Mouse (Mus musculus) adrenal gland (tissue): Measurements from ENCODE around the gene Wdcp.
"Not testable (repeated sequence)": the region's sequence is repeated elsewhere in the genome, so short reads cannot be mapped to it uniquely, and the experiment has no call there.

Source experiments
- intact Hi-C: fragments of 180-260 bp; cut with DNase I; formaldehyde crosslinking; loops from one replicate; pipeline ENCODE4 v1.15.1; 2025

Wdcp gene

DNA sequence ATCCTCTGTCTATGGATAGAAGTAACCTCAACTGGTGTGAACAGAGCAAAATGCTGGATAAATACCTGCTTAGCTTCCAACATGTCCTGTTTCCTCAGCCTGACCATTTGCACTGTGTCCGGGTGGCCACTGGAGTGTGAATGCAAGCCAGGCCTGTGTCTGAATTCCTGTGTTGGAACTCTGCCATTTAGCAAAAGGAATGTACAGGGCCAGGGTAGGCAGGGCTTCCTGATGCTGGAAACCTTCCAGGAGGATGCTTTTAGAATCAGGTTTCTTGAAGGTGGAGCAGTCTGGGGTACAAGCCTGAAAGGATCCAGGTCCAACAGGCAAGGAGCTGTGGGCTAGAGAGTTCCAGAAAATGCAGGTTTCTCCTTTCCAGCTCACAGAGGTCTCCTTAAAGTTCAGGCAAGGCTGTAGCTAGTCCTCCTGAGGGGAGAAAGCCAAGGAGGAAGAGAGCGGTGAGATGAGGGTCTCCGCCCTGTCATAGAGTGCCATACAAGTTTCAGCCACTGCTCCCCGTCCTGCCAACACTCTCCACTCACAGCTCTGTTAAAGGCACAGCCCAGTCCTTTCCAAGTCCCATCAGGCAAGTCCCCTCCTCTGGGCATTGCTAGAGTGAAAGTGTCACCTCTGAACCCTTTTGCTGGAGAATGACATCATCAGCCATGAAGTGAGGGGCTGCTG lies 20.7 kb downstream of the Wdcp start:
- intact Hi-C loops: no loop called here

DNA sequence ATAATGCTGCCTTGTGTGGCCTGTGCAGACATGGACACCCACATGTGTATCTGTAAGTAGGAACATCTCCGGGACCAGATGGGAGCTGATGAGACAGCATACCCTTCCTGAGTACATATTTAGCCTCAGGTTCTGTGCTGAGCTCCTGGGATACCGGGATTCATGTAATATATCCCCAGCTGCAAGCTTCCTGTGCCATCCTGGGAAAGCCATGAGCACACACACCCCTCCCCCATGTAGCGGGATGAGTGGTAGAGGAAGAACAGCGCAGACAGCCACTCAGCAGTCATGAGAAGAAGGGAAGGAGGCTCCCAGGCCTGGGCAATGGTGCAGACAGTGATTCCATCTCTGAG lies 21.2 kb downstream of the Wdcp start:
- intact Hi-C loops: no loop called here

DNA sequence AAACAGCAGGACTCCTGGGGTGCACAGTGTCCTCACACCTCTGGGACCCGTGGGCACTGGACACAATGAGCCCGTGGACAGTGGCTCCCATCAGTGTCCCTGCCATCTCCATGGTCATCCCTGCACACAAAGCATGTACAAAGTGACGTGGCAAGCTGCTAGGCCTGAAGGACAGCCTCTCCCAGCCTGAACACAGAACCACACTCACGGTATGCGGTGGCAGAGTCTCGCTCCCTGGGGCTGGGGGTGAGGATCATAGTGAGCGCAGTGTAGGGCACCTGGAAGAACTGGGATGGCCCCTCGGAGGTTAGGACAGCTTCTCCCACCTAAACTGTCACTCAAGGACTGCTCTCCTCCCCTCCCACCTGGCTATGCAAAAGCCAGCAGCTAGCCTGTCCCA lies 25.8 kb downstream of the Wdcp start:
- intact Hi-C loops: no loop called here

DNA sequence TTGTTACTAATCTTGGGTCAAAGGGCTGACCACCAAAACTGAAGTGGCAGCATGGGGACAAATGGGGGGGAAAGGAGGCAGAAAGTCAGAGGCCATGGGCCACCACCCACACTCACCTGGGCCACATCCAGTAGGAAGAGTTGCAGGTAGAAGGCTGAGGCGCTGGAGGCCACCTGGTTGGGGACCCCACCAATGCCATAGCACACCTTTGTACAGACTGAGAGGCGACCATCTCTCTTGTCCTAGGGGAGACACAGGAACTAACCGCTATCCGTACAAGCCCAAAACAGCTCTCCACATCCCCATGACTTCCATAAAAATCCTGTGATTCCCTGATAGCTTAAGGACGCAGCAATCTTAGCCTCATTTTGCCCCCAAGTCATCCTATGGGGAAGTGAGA lies 28.2 kb downstream of the Wdcp start:
- intact Hi-C loops: no loop called here

DNA sequence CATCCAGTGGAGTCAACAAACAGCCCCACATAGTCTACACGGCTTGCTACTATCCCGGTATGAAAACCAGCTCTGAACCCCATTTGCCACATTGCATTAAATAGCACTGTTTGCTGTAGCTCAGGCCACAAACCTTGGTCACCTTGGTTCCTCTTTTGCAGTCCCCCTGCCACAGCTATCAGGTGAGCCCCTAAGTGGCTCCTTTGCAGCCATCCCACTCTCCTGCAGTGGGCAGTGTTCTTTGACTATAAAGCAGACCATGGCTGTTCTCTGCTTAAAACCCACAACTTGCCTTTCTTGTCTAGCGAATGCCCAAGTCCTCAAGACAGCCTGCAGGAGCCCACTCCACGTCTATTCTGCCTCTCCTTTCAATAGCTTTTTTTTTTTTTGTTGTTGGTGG lies 29.2 kb downstream of the Wdcp start:
- intact Hi-C loops: no loop called here

DNA sequence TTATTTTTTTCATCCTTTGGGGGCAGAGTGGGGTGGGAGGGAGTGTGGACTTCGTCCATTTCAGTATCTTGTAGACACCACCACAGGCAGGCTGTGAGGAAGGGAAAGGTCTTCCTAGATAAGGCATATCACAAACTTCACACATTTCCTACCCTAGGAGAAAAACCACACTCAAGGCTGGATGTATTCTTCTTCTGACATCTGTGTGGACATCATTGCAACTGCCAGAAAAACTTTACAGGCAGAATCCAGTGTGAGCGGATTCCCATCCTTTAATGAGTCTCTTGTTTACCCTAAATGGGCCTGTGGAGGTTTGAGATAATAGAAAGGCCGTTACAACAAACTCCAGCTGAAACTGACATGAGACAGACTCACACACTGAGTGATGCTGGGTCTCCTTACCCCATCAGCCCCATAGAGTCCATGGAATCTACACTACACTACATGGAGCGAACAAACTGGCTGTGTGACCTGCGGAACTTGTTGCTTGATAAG lies 29.9 kb downstream of the Wdcp start:
- intact Hi-C loops: no loop called here

DNA sequence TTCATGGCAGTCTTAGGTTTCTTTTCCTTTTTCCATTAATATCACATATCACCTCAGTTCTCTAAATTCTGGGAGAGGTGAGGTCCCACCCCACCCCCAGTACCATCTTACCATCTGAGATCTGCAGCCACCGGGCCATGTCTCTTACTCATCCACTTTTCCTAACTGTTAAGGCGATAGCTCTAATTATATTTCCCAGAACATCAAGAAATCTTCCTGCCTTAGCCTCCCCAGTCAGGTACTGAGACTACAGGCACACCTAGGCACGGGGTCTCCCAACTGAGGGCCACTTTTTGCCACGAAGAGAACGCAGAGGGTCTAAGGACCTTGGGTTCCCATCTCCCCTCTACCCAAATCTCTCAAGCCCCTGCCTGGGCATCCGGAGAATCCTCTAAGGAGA lies 30.4 kb downstream of the Wdcp start:
- intact Hi-C loops: no loop called here

DNA sequence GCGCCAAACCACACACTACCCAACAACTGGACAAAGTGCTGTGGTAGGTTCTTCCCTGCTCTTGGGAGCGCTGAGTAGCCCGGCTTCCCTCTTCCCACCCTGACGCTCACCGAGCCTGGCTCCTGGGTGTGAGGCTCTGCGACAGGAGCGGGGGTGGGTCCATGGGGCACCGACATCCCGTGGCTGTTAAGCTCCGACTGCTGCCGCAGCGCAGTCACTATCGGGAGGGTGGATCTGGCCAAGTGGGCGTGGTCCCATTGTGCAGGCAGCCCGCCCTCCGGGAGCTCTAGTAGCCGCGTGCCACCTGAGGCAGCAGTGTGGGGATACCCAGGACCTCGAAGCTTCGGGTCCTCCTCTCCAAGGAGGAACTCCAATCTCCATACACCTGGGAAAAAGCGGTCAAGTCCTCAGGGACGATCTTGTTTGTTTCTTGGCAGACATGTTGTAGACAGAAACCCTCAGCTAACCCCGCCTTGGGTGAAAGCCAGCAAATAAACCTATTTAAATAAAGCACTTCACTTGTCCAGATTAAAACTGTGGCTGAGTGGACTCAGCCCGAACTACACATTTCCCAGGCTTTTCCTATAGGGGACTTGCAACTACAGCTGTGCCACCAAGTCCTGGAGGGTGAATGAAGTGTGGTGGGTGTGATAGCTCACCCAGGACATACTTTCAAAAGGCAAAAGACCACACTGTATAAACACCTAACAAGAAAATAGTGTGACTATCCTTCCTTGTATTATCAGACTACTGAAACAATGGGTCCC lies 31.2 kb downstream of the Wdcp start, which contains the start of gene Mfsd2b:
TSS of gene Mfsd2b (minus strand) at position 199 of the 767 bp plus-strand sequence.
- intact Hi-C loops: no loop called here

DNA sequence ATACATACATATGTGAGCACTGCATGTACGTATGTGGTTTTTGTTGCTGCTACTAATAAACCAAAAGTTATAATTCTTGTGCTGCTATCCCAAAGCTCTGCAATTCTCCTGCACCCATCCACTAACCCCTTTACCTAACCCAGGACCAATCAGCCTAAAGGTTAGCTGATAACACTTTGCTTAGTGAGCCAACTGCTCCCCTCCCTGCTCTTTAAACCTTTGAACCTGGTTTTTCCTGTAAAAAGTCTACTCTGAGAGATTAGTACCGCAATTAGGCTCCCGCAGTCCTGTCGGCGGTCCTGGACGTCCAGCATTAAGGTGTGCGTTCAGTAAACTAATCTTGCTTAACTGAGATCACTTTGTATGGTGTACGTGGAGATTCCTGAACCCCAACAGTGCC lies 32.5 kb downstream of the Wdcp start:
- intact Hi-C loops: no loop called here

DNA sequence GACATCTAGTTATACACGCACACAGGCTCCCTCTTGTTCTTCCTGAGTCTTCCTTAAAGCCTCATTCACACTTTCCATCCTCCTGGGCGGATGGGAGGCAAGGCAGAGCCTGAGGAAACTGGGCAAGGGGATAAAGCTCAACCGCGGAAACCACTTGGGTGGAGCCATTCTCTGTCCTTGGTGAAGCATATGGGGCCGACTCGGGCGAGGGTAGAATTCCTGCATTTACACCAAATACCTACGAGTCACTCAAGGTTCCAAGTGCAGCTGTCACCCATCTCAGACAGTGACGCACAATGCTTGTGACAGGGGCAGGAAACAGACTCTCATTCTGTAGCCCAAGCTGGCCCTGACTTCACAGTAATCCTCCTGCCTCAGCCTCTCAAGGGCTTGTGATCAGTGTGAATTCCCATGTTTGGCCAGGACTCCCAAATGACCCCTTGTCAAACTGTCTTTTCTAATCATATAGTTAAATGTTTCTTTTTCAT lies 35.2 kb downstream of the Wdcp start:
- intact Hi-C loops: no loop called here

DNA sequence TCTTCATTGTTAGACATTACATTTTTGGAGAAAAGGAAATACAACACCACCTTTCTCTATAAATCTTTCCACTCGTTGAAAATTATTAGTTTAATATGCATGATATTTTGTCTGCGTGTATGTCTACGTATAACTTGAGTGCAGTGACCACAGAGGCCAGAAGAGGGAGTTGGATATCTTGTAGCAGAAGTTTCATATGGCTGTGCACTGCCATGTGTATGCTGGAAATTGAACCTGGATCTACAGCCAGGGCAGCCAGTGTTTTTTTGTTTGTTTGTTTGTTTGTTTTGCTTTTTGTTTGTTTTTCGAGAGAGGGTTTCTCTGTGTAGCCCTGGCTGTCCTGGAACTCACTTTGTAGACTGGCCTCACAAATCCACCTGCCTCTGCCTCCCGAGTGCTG lies 35.9 kb downstream of the Wdcp start:
- intact Hi-C loops: no loop called here

DNA sequence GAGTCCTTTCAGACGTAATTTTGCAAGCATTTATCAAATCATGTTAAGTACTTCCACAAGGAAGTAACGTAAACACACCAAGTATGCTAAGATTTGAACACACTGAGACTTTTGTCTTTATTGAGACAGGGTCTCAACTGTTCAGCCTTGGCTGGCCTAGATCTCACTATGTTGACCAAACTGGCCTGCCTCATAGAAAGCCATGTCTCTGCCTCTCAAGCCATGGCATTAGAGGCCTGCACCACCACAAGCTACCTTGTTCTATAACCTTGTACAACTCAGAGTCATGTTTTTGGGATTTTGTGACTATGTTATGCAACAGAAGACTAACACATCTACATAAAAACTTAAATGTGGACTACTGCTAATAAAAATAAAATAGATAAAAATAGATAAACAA lies 39.0 kb downstream of the Wdcp start:
- intact Hi-C loops: no loop called here

DNA sequence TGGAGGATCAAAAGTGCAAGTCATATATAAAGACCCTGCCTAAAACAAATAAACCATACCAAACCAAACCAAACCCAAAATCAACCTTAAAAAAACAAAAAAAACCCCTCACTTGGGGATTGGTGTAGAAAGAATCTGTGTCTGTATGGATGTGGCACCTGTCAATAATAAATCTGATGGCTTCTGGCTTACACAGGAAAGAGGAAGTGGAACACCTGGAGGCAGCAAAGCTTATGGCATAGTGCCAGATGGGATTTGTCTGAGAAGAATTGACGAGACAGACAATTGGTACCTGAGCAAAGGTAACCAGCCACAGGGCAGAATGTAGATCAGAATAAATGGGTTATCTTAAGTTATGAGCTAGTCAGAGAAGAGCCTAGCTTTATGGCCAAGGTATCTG lies 42.0 kb downstream of the Wdcp start:
- intact Hi-C loops: no loop called here

DNA sequence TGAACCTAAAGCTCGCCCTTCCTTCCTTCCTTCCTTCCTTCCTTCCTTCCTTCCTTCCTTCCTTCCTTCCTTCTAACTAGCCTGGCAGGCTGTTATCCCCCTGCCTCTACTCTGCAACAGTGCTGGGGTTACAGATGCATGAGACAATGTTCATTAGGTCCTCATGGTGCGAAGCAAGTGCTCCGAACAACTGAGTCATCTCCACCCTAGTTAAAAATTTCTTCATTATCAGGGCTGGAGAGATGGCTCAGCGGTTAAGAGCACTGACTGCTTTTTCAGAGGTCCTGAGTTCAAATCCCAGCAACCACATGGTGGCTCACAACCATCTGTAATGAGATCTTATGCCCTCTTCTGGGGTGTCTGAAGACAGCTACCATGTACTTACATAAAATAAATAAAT lies 43.5 kb downstream of the Wdcp start:
- intact Hi-C loops: not testable (repeated sequence)

DNA sequence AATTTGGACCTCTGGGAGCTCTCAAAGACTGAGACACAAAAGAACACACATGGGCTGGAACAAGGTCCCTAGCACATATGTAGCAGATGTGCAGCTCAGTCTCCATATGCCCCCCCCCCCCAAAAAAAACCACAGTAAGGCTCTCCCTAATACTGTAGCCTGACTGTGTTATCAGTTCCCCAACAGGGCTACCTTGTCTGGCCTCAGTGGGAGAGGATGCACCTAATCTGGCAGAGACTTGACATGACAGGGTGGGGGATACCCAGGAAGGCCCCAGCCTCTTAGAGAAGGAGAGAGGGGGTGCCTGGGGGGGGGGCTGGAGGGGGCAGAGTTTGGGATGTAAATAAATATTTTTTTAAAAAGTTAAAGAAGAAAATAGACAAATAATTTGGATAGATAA lies 45.6 kb downstream of the Wdcp start:
- intact Hi-C loops: no loop called here

DNA sequence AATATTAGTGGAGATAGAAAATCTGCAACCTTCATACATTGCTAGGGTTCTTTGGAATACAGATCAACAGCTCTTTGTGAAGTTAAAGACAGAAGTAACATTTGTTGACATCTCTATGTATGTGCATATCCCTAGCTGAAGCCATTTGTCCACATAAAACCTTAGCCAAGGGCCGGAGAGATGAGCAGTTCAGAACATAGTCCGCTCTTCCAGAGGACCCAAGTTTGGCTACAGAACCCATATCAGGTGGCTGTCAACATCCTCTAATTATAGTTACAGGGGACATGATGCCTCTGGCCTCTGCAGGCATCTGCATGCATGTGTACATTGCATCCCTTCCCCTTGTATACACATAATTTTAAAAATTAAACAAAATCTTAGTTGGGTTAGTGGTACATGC lies 46.1 kb downstream of the Wdcp start:
- intact Hi-C loops: no loop called here

DNA sequence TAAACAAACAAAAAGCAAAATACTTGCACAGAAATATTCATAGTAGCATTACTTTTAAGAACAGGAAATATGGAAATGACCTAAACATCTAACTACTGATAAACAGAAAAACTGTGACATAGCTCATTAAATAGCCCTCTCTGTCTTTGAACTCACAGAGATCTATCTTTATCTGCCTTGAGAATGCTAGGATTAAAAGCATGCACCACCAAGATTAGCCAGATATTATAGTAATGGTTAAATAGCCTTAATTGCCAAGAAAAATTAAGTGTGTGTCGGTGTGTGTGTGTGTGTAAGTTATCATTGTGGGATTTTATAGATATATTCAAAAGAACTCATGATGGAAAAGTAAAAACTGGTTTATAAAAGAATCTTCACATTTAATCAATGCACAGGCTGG lies 46.8 kb downstream of the Wdcp start:
- intact Hi-C loops: no loop called here

DNA sequence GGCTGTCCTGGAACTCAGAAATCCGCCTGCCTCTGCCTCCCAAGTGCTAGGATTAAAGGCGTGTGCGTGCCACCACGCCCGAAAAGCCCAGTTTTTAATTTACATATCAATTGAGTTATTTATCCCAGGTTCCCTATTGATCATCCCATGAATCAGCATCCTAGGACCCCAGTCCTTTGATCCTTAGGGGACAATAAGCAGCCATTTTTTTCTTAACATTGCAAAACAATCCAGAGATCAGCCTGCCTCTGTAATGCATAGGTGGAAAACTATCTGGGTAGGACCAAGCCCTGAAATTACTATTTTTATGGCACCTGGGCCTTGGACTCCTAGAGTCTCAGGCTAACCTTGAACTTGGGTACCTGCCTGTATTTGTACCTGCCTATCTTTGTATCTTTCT lies 54.9 kb downstream of the Wdcp start:
- intact Hi-C loops: no loop called here

DNA sequence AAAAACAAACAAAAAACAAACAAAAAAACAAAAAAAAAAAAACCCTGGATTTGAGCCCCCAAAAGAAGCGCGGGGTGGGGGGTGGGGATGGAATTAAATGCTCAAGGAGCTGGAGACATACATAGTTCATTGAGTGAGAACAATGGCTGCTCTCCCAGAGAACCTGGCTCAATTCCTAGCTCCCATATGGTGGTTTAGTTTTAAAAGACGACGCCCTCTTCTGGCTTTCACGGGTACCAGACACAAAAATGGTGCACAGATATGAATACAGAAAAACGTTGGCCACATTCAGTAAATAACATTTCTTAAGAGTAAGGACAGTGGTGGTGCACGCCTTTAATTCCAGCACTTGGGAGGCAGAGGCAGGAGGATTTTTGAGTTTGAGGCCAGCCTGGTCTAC lies 62.8 kb downstream of the Wdcp start:
- intact Hi-C loops: no loop called here

DNA sequence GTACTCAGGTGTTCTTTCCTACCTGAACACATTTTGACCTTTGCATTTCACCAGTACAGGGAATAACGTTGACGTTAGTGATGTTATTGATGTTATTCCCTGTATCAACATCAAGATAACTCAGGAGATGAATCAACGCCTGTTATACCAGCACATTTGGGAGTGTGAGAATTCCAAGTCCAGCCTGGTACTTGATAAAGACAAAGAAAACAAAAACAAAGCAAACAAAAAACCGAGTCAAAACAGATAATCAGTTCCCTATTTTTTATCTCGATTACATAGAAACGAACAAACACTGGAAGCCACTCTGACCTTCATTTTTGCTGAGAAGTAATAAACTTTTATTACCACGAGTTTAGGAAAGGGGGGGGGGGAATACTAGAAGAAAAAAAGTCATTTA lies 63.4 kb downstream of the Wdcp start:
- intact Hi-C loops: no loop called here

DNA sequence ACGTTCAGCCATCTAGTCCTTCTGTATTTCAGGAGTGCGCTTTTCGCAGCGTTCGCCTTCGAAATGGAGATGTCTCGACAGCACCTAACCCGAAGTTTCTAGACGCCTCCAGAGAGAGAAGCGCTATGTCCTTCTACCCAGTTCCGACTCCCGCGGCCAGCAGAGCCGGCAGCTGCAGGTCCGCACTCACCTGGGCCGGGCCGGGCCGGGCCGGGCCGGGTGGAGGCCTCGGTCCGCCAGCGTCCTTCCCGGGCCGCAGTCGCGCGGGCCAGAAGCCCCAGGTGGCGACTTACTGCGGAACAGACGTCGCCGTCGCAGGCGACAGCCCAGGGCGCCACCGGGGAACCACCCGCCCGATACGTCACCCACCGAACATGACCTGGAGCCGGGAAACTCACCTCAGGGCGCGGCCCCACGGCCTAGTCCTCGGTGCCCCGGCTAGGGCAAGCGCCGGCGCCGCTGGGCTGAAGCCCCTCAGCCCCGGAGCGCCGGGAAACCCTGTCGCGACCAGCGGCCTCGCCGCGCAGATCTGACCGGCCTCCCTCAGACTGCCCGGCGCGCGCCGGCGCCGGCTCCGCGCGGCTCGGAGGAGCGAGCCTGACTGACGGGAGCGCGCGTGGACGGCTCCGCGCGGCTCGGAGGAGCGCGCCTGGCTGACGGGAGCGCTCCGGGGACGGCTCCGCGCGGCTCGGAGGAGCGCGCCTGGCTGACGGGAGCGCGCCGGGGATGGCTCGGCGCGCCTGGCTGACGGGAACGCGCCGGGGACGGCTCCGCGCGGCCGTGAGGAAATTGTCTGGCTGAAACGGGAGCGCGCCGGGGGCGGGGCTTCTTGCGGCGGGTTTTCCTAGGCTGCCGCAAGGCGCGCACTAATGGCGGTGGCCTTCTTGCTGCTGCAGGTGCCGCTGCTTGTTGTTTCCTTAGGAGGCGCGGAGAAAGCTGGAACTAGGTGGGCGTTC lies 64.1 kb downstream of the Wdcp start, which contains the start of gene Ubxn2a:
TSS of gene Ubxn2a (minus strand) at position 755 of the 956 bp plus-strand sequence.
- intact Hi-C loops: no loop called here

DNA sequence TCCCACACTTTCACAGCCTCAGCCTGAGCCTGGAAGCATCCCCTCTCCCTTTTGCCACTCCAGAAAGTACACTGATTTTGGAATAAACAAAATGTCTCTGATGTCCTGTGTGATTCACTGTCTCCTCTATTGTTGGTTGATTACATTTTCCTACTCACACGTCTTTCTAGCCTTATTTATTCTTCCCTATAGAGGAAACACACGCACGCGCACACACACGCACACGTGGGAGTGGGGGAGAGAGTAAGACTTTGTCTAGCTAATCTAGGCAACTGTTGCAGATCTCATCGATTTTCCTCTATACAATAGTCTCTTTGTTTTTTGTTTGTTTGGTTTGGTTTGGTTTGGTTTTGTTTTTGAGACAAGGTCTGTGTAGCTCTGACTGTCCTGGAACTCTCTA lies 65.3 kb downstream of the Wdcp start:
- intact Hi-C loops: no loop called here
